Mouse (Mus musculus): ENCODE measurements at regions not wholly inside any gene's neighbourhood (a gene's known extent, or its start where the extent isn't known, plus 50 kb on each side); places are given as distances from the start of the nearest gene placed in this dataset.

GRCm38 (mm10) chr6:31321902-31322301 is 76.6 kb upstream of the Mkln1 start:
- no peak for ATAC-seq (ENCODE audit: low read depth)
- H3K4me1 ChIP-seq (ENCODE audit: control insufficient read depth, insufficient read depth, low read length): no peaks in the 10 kb centered on the region
- 71% methylated on average over 10 of the region's 10 CpGs for WGBS

GRCm38 (mm10) chr6:31323228-31324190 is 75.0 kb upstream of the Mkln1 start:
- Histone ChIP-seq H3K4me1 (ENCODE audit: control insufficient read depth, insufficient read depth, low read length) (no peaks in the 10 kb centered on the region), H3K9ac (replicated peaks; ENCODE audit: low read depth, low read length) (no peak overlapping the region), H3K27ac (ENCODE audit: low read depth, low read length) (no peak overlapping the region), H3K4me2 (ENCODE audit: low read depth, low read length) (no peak overlapping the region), H3K4me3 (ENCODE audit: low read depth, low read length) (no peak overlapping the region), H3K9me3 (ENCODE audit: control insufficient read depth, low read length) (no peaks in the 10 kb centered on the region), H3K36me3 (ENCODE audit: control insufficient read depth, insufficient read depth, low read length) (no peaks in the 10 kb centered on the region), H3K27me3 (ENCODE audit: control insufficient read depth, insufficient read depth, low read length) (no peaks in the 10 kb centered on the region)
- no peak for ATAC-seq (ENCODE audit: low read depth)
- 68% methylated on average over 9 of the region's 9 CpGs for WGBS

More at GRCm38 (mm10) chr6:31321902-31322301, 76.6 kb upstream of the Mkln1 start:
- Histone ChIP-seq H3K27ac (ENCODE audit: low read depth, low read length) (no peak overlapping the region), H3K4me2 (ENCODE audit: low read depth, low read length) (no peak overlapping the region), H3K36me3 (ENCODE audit: control insufficient read depth, insufficient read depth, low read length) (no peaks in the 10 kb centered on the region), H3K9me3 (ENCODE audit: control insufficient read depth, low read length) (no peaks in the 10 kb centered on the region), H3K4me3 (ENCODE audit: low read depth, low read length) (no peak overlapping the region), H3K27me3 (ENCODE audit: control insufficient read depth, insufficient read depth, low read length) (no peaks in the 10 kb centered on the region), H3K9ac (replicated peaks; ENCODE audit: low read depth, low read length) (no peak overlapping the region)

- 56% methylated on average over 6 of the region's 6 CpGs for WGBS
- no peak for ATAC-seq (ENCODE audit: low read depth)
- Histone ChIP-seq H3K27me3 (ENCODE audit: control insufficient read depth, insufficient read depth, low read length) (no peaks in the 10 kb centered on the region), H3K36me3 (ENCODE audit: control insufficient read depth, insufficient read depth, low read length) (no peaks in the 10 kb centered on the region), H3K9ac (replicated peaks; ENCODE audit: low read depth, low read length) (no peak overlapping the region), H3K27ac (ENCODE audit: low read depth, low read length) (no peak overlapping the region), H3K9me3 (ENCODE audit: control insufficient read depth, low read length) (no peaks in the 10 kb centered on the region), H3K4me1 (ENCODE audit: control insufficient read depth, insufficient read depth, low read length) (no peaks in the 10 kb centered on the region), H3K4me2 (ENCODE audit: low read depth, low read length) (no peak overlapping the region), H3K4me3 (ENCODE audit: low read depth, low read length) (no peak overlapping the region)
These were observed 73.8 kb upstream of the Mkln1 start for GRCm38 (mm10) chr6:31324717-31325116.

- Histone ChIP-seq H3K4me1 (ENCODE audit: control insufficient read depth, insufficient read depth, low read length) (no peaks in the 10 kb centered on the region), H3K9me3 (ENCODE audit: control insufficient read depth, low read length) (no peaks in the 10 kb centered on the region), H3K4me2 (ENCODE audit: low read depth, low read length) (no peak overlapping the region), H3K27me3 (ENCODE audit: control insufficient read depth, insufficient read depth, low read length) (no peaks in the 10 kb centered on the region), H3K27ac (ENCODE audit: low read depth, low read length) (no peak overlapping the region), H3K9ac (replicated peaks; ENCODE audit: low read depth, low read length) (no peak overlapping the region), H3K36me3 (ENCODE audit: control insufficient read depth, insufficient read depth, low read length) (no peaks in the 10 kb centered on the region), H3K4me3 (ENCODE audit: low read depth, low read length) (no peak overlapping the region)
- no peak for ATAC-seq (ENCODE audit: low read depth)
- WGBS: 85% methylated on average over 1 of the region's 1 CpGs
These were observed 72.9 kb upstream of the Mkln1 start for GRCm38 (mm10) chr6:31325621-31326020.

GRCm38 (mm10) chr6:31330327-31330726 is 68.2 kb upstream of the Mkln1 start:
- H3K36me3 ChIP-seq (ENCODE audit: control insufficient read depth, insufficient read depth, low read length): no peaks in the 10 kb centered on the region
- no peak for ATAC-seq (ENCODE audit: low read depth)
- no peaks in the 10 kb centered on the region for H3K9me3 ChIP-seq (ENCODE audit: control insufficient read depth, low read length)
- no peak overlapping the region for H3K4me2 ChIP-seq (ENCODE audit: low read depth, low read length)
- no peaks in the 10 kb centered on the region for H3K4me1 ChIP-seq (ENCODE audit: control insufficient read depth, insufficient read depth, low read length)
- 85% methylated on average over 7 of the region's 7 CpGs for WGBS
- no peaks in the 10 kb centered on the region for H3K27me3 ChIP-seq (ENCODE audit: control insufficient read depth, insufficient read depth, low read length)
- H3K27ac ChIP-seq (ENCODE audit: low read depth, low read length): no peak overlapping the region
- no peak overlapping the region for H3K9ac ChIP-seq (replicated peaks; ENCODE audit: low read depth, low read length)
- no peak overlapping the region for H3K4me3 ChIP-seq (ENCODE audit: low read depth, low read length)

- ATAC-seq (ENCODE audit: low read depth): no peak
- no peaks in the 10 kb centered on the region for H3K27me3 ChIP-seq (ENCODE audit: control insufficient read depth, insufficient read depth, low read length)
- no peak overlapping the region for H3K9ac ChIP-seq (replicated peaks; ENCODE audit: low read depth, low read length)
- no peaks in the 10 kb centered on the region for H3K9me3 ChIP-seq (ENCODE audit: control insufficient read depth, low read length)
- H3K4me1 ChIP-seq (ENCODE audit: control insufficient read depth, insufficient read depth, low read length): no peaks in the 10 kb centered on the region
- H3K36me3 ChIP-seq (ENCODE audit: control insufficient read depth, insufficient read depth, low read length): no peaks in the 10 kb centered on the region
- no peak overlapping the region for H3K4me2 ChIP-seq (ENCODE audit: low read depth, low read length)
- H3K4me3 ChIP-seq (ENCODE audit: low read depth, low read length): no peak overlapping the region
- no peak overlapping the region for H3K27ac ChIP-seq (ENCODE audit: low read depth, low read length)
- 81% methylated on average over 3 of the region's 3 CpGs for WGBS
These were observed 67.7 kb upstream of the Mkln1 start for GRCm38 (mm10) chr6:31330868-31331267.

GRCm38 (mm10) chr6:31332254-31332653 is 66.3 kb upstream of the Mkln1 start:
- H3K9ac ChIP-seq (replicated peaks; ENCODE audit: low read depth, low read length): no peak overlapping the region
- no peaks in the 10 kb centered on the region for H3K4me1 ChIP-seq (ENCODE audit: control insufficient read depth, insufficient read depth, low read length)
- 85% methylated on average over 6 of the region's 6 CpGs for WGBS
- no peaks in the 10 kb centered on the region for H3K36me3 ChIP-seq (ENCODE audit: control insufficient read depth, insufficient read depth, low read length)
- H3K27ac ChIP-seq (ENCODE audit: low read depth, low read length): no peak overlapping the region
- no peak for ATAC-seq (ENCODE audit: low read depth)
- H3K9me3 ChIP-seq (ENCODE audit: control insufficient read depth, low read length): no peaks in the 10 kb centered on the region
- no peak overlapping the region for H3K4me3 ChIP-seq (ENCODE audit: low read depth, low read length)
- no peaks in the 10 kb centered on the region for H3K27me3 ChIP-seq (ENCODE audit: control insufficient read depth, insufficient read depth, low read length)
- H3K4me2 ChIP-seq (ENCODE audit: low read depth, low read length): no peak overlapping the region

- ATAC-seq (ENCODE audit: low read depth): no peak
- no peak overlapping the region for H3K4me2 ChIP-seq (ENCODE audit: low read depth, low read length)
- no peak overlapping the region for H3K9ac ChIP-seq (replicated peaks; ENCODE audit: low read depth, low read length)
- 77% methylated on average over 4 of the region's 4 CpGs for WGBS
- H3K27me3 ChIP-seq (ENCODE audit: control insufficient read depth, insufficient read depth, low read length): no peaks in the 10 kb centered on the region
- H3K4me1 ChIP-seq (ENCODE audit: control insufficient read depth, insufficient read depth, low read length): no peaks in the 10 kb centered on the region
- H3K27ac ChIP-seq (ENCODE audit: low read depth, low read length): no peak overlapping the region
- no peak overlapping the region for H3K4me3 ChIP-seq (ENCODE audit: low read depth, low read length)
- no peaks in the 10 kb centered on the region for H3K36me3 ChIP-seq (ENCODE audit: control insufficient read depth, insufficient read depth, low read length)
- no peaks in the 10 kb centered on the region for H3K9me3 ChIP-seq (ENCODE audit: control insufficient read depth, low read length)
These were observed 65.8 kb upstream of the Mkln1 start for GRCm38 (mm10) chr6:31332714-31333113.

- no peaks in the 10 kb centered on the region for H3K27me3 ChIP-seq (ENCODE audit: control insufficient read depth, insufficient read depth, low read length)
- no peak overlapping the region for H3K4me2 ChIP-seq (ENCODE audit: low read depth, low read length)
- no peak overlapping the region for H3K4me3 ChIP-seq (ENCODE audit: low read depth, low read length)
- H3K9me3 ChIP-seq (ENCODE audit: control insufficient read depth, low read length): no peaks in the 10 kb centered on the region
- H3K27ac ChIP-seq (ENCODE audit: low read depth, low read length): no peak overlapping the region
- ATAC-seq (ENCODE audit: low read depth): 0 out of 2 replicates have a peak, but pooled peaks have one; percentile 38
- H3K9ac ChIP-seq (replicated peaks; ENCODE audit: low read depth, low read length): no peak overlapping the region
- no peaks in the 10 kb centered on the region for H3K36me3 ChIP-seq (ENCODE audit: control insufficient read depth, insufficient read depth, low read length)
- no peaks in the 10 kb centered on the region for H3K4me1 ChIP-seq (ENCODE audit: control insufficient read depth, insufficient read depth, low read length)
- WGBS: 63% methylated on average over 16 of the region's 16 CpGs
These were observed 65.2 kb upstream of the Mkln1 start for GRCm38 (mm10) chr6:31333228-31333922.
